Mouse (Mus musculus): ENCODE data around the gene Ccser1. TPM values are rescaled to one million over a fixed set of nuclear protein-coding genes. Genes with fewer than 3 reads are reported as not detected.

The Ccser1 gene
- polyA plus RNA-seq, 1 experiment from 2014 or later = 0.50 TPM

GRCm38 (mm10) chr6:61382991-61383390, 202.9 kb downstream of the Ccser1 start:
- no peaks in the 10 kb centered on the region for H3K9me3 ChIP-seq (replicated peaks)
- 48% methylated on average over 3 of the region's 3 CpGs for WGBS (ENCODE audit: insufficient replicate concordance)
- no peak for ATAC-seq

DNA sequence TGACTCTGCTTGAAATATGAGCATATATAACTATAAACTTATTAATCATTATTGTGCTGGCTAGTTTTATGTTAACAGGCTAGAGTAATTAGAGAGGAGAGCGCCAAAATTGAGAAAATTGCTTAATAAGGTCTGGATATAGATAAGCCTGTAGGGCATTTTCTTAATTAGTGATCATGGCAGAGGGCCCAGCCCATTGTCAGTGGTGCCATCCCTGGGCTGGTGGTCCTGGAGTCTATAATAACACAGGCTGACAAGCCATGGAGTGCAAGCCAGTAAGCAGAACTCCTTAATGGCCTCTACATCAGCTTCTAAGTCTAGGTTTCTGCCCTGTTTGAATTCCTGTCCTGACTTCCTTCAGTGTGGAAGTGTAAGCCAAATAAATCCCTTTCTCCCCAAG, 206.9 kb downstream of the Ccser1 start:
- no peaks in the 10 kb centered on the region for H3K9me3 ChIP-seq (replicated peaks)
- no peak for ATAC-seq
- no peaks in the 10 kb centered on the region for H3K4me1 ChIP-seq
- no peak overlapping the region for H3K27ac ChIP-seq
- no peak overlapping the region for H3K9ac ChIP-seq
- H3K4me2 ChIP-seq = no peak overlapping the region
- no peak overlapping the region for H3K4me3 ChIP-seq
- no peaks in the 10 kb centered on the region for H3K27me3 ChIP-seq (replicated peaks)
- 56% methylated on average over 1 of the region's 1 CpGs for WGBS (ENCODE audit: insufficient replicate concordance)
- H3K36me3 ChIP-seq = no peaks in the 10 kb centered on the region

More at GRCm38 (mm10) chr6:61382991-61383390, 202.9 kb downstream of the Ccser1 start:
- no peaks in the 10 kb centered on the region for H3K4me1 ChIP-seq
- no peak overlapping the region for H3K4me3 ChIP-seq
- H3K4me2 ChIP-seq = no peak overlapping the region
- no peak overlapping the region for H3K9ac ChIP-seq
- H3K27ac ChIP-seq = no peak overlapping the region
- no peaks in the 10 kb centered on the region for H3K27me3 ChIP-seq (replicated peaks)
- H3K36me3 ChIP-seq = no peaks in the 10 kb centered on the region

- H3K27ac ChIP-seq = no peak overlapping the region
- no peak overlapping the region for H3K4me3 ChIP-seq
- no peaks in the 10 kb centered on the region for H3K9me3 ChIP-seq (replicated peaks)
- H3K27me3 ChIP-seq (replicated peaks) = no peaks in the 10 kb centered on the region
- H3K4me2 ChIP-seq = no peak overlapping the region
- ATAC-seq = no peak
- H3K36me3 ChIP-seq = no peaks in the 10 kb centered on the region
- no peak overlapping the region for H3K9ac ChIP-seq
- H3K4me1 ChIP-seq = no peaks in the 10 kb centered on the region
- WGBS (ENCODE audit: insufficient replicate concordance) = 21% methylated on average over 2 of the region's 2 CpGs
These were observed 247.4 kb downstream of the Ccser1 start for GRCm38 (mm10) chr6:61427490-61427889.

GRCm38 (mm10) chr6:61430881-61431725, 251.0 kb downstream of the Ccser1 start:
- Histone ChIP-seq H3K4me1 (no peaks in the 10 kb centered on the region), H3K9me3 (replicated peaks) (no peaks in the 10 kb centered on the region), H3K9ac (no peak overlapping the region), H3K36me3 (no peaks in the 10 kb centered on the region), H3K4me2 (no peak overlapping the region), H3K27ac (no peak overlapping the region), H3K27me3 (replicated peaks) (no peaks in the 10 kb centered on the region), H3K4me3 (no peak overlapping the region)
- no peak for ATAC-seq
- WGBS (ENCODE audit: insufficient replicate concordance) = 17% methylated on average over 5 of the region's 5 CpGs

- no peaks in the 10 kb centered on the region for H3K9me3 ChIP-seq (replicated peaks)
- no peaks in the 10 kb centered on the region for H3K36me3 ChIP-seq
- H3K27ac ChIP-seq = no peak overlapping the region
- H3K4me2 ChIP-seq = no peak overlapping the region
- WGBS (ENCODE audit: insufficient replicate concordance) = 55% methylated on average over 2 of the region's 2 CpGs
- H3K4me3 ChIP-seq = no peak overlapping the region
- no peaks in the 10 kb centered on the region for H3K4me1 ChIP-seq
- no peak for ATAC-seq
- H3K27me3 ChIP-seq (replicated peaks) = no peaks in the 10 kb centered on the region
- H3K9ac ChIP-seq = no peak overlapping the region
These were observed 251.5 kb downstream of the Ccser1 start for GRCm38 (mm10) chr6:61431726-61431984.

DNA sequence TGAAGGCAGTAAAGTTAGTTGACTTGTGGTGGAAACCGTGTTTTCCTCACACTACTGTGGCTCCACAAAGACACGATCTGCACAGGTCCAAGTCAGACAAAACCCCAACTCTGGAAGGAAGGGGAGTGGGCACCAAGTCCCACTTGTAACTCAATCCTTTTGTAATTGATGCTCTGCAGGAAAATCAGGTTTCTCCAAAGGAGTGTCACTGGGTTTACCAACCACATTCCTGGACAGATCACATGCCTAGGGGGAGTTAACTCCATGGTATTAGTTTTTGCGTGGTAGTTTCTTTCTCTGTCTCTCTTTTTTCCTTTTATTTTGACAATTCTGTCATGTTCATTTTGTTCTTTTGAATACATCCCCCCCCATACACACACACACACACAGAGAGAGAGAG, 252.0 kb downstream of the Ccser1 start:
- Histone ChIP-seq H3K27me3 (replicated peaks) (no peaks in the 10 kb centered on the region), H3K9me3 (replicated peaks) (no peaks in the 10 kb centered on the region), H3K4me1 (no peaks in the 10 kb centered on the region), H3K4me2 (no peak overlapping the region), H3K36me3 (no peaks in the 10 kb centered on the region), H3K9ac (no peak overlapping the region), H3K27ac (no peak overlapping the region), H3K4me3 (no peak overlapping the region)
- 53% methylated on average over 3 of the region's 3 CpGs for WGBS (ENCODE audit: insufficient replicate concordance)
- ATAC-seq = no peak

- ATAC-seq = no peak
- H3K27me3 ChIP-seq (replicated peaks) = no peaks in the 10 kb centered on the region
- no peak overlapping the region for H3K4me3 ChIP-seq
- H3K9ac ChIP-seq = no peak overlapping the region
- H3K4me1 ChIP-seq = no peaks in the 10 kb centered on the region
- 57% methylated on average over 3 of the region's 3 CpGs for WGBS (ENCODE audit: insufficient replicate concordance)
- no peak overlapping the region for H3K27ac ChIP-seq
- H3K36me3 ChIP-seq = no peaks in the 10 kb centered on the region
- H3K4me2 ChIP-seq = no peak overlapping the region
- H3K9me3 ChIP-seq (replicated peaks) = no peaks in the 10 kb centered on the region
These were observed 252.6 kb downstream of the Ccser1 start for GRCm38 (mm10) chr6:61432703-61433102.

- H3K9ac ChIP-seq = no peak overlapping the region
- ATAC-seq = no peak
- H3K4me1 ChIP-seq = no peaks in the 10 kb centered on the region
- no peaks in the 10 kb centered on the region for H3K36me3 ChIP-seq
- no peaks in the 10 kb centered on the region for H3K27me3 ChIP-seq (replicated peaks)
- no peaks in the 10 kb centered on the region for H3K9me3 ChIP-seq (replicated peaks)
- no peak overlapping the region for H3K4me2 ChIP-seq
- H3K27ac ChIP-seq = no peak overlapping the region
- H3K4me3 ChIP-seq = no peak overlapping the region
These were observed 258.0 kb downstream of the Ccser1 start for GRCm38 (mm10) chr6:61438165-61438564.

DNA sequence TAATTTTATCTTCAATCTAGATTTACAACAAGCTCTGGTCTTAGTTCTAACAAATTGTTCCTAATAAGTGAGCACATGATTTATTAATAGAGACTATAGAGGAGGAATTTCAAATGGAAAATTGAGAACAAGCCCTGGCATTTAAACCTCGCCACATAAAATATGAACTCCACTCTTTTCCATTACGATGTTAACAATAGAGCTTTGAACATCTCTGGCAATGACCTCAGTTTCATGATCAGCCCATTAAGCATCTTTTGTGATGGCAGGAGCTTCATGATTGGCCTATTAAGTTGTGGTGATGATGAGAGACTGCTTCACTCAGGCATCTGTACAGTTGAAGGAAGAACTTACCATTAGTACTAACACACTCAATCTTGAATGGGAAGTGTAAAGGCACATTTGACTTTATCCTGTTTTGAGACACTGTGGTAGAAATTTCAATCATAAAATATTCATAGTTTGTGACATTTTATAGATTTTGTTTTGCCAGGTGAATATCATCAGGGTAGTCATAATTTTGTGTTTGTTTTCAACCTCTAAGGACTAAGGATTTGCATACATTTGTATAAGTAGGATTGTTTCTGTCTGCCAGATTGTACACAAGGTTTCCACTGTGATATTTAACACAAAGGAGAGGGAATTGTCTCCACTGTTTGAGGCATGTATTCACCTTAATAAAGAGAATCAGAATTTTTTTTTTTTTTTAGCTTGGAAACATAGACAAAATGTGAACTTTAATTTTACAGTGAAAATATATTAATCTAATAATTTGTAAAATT, 291.4 kb downstream of the Ccser1 start:
- ATAC-seq = no peak
- Histone ChIP-seq H3K36me3 (no peaks in the 10 kb centered on the region), H3K4me2 (no peak overlapping the region), H3K27me3 (replicated peaks) (no peaks in the 10 kb centered on the region), H3K4me3 (no peak overlapping the region), H3K9ac (no peak overlapping the region), H3K4me1 (no peaks in the 10 kb centered on the region), H3K9me3 (replicated peaks) (no peaks in the 10 kb centered on the region), H3K27ac (no peak overlapping the region)
- 78% methylated on average over 2 of the region's 2 CpGs for WGBS (ENCODE audit: insufficient replicate concordance)

DNA sequence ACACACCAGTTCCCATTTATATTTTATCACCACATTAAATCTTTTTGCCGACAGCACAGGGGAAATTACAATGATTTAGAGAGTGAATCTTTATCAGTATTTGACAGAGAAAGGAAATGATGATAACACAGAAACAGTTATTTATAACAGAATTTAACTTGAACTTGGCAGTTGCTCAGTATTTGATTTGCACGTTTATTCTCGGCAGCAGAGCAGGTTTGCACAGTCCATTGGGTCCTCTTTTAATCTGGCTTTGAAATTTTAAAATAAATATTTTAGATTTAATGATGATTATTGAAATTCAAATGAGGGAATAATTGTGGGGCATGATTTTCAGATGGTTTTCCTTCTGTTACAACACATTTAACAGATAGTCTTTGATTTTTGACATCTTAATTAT, 305.2 kb downstream of the Ccser1 start:
- 48% methylated on average over 3 of the region's 3 CpGs for WGBS (ENCODE audit: insufficient replicate concordance)
- Histone ChIP-seq H3K4me1 (no peaks in the 10 kb centered on the region), H3K36me3 (no peaks in the 10 kb centered on the region), H3K9me3 (replicated peaks) (0 out of 2 replicates have a peak, but pooled peaks cover 2% of the 10 kb centered on the region), H3K4me2 (no peak overlapping the region), H3K4me3 (no peak overlapping the region), H3K9ac (no peak overlapping the region), H3K27ac (no peak overlapping the region), H3K27me3 (replicated peaks) (no peaks in the 10 kb centered on the region)
- no peak for ATAC-seq

- no peak for ATAC-seq
- no peaks in the 10 kb centered on the region for H3K27me3 ChIP-seq (replicated peaks)
- H3K36me3 ChIP-seq = no peaks in the 10 kb centered on the region
- no peaks in the 10 kb centered on the region for H3K9me3 ChIP-seq (replicated peaks)
- H3K4me1 ChIP-seq = no peaks in the 10 kb centered on the region
- no peak overlapping the region for H3K27ac ChIP-seq
- H3K9ac ChIP-seq = no peak overlapping the region
- no peak overlapping the region for H3K4me3 ChIP-seq
- no peak overlapping the region for H3K4me2 ChIP-seq
- 69% methylated on average over 4 of the region's 4 CpGs for WGBS (ENCODE audit: insufficient replicate concordance)
These were observed 312.1 kb downstream of the Ccser1 start for GRCm38 (mm10) chr6:61491979-61492821.

DNA sequence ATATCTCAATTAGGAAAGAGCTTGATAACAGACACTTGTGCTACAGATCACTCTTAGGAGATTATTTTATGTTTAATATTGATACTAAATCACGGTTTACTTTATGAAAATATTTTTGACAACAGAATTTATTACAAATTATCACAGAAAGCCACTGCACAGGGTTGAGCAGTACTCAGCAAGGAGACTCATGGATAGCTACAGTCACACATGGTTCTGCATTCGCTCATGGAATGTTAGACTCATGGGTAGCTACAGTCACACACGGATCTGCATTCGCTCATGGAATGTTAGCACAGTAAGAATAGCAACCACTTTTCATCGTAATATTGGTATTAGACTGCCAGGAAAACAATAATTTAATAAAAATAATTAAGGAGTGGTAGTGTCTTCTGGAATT, 313.3 kb downstream of the Ccser1 start:
- no peak for ATAC-seq
- no peak overlapping the region for H3K4me3 ChIP-seq
- WGBS (ENCODE audit: insufficient replicate concordance) = 72% methylated on average over 5 of the region's 5 CpGs
- H3K27me3 ChIP-seq (replicated peaks) = no peaks in the 10 kb centered on the region
- H3K9ac ChIP-seq = no peak overlapping the region
- no peak overlapping the region for H3K27ac ChIP-seq
- no peaks in the 10 kb centered on the region for H3K36me3 ChIP-seq
- no peak overlapping the region for H3K4me2 ChIP-seq
- no peaks in the 10 kb centered on the region for H3K4me1 ChIP-seq
- H3K9me3 ChIP-seq (replicated peaks) = no peaks in the 10 kb centered on the region
